Mouse (Mus musculus): Measurements from ENCODE around the gene Lrrc8d.

- TF ChIP-seq CTCF (conservative IDR thresholded peaks at IDR 0.05; ENCODE audit: insufficient read depth, insufficient read length, low read depth, low read length) (no peak), POLR2A (IDR thresholded peaks at IDR 0.05; ENCODE audit: low read depth, low read length) (no peak)
These were observed 55.7 kb downstream of the Lrrc8d start for GRCm38 (mm10) chr5:105755491-105755890.
